Mouse (Mus musculus) cerebellum, adult 2 months (tissue): Measurements from ENCODE around the gene 4930432M17Rik.

Experiments
- CTCF ChIP-seq: fragments of 200-500 bp; IDR thresholded peaks from 2 replicates; pipeline ENCODE4 v1.5.1; 2011; ENCODE audit warnings: low read depth, mild to moderate bottlenecking, control low read depth, low read length, moderate library complexity, borderline replicate concordance; ENCODE audit not compliant: insufficient read depth
- POLR2A ChIP-seq: fragments of 200-500 bp; IDR thresholded peaks from 2 replicates; pipeline ENCODE4 v1.6.1; 2011; ENCODE audit warnings: low read length, control low read depth, borderline replicate concordance; ENCODE audit not compliant: insufficient read depth

DNA sequence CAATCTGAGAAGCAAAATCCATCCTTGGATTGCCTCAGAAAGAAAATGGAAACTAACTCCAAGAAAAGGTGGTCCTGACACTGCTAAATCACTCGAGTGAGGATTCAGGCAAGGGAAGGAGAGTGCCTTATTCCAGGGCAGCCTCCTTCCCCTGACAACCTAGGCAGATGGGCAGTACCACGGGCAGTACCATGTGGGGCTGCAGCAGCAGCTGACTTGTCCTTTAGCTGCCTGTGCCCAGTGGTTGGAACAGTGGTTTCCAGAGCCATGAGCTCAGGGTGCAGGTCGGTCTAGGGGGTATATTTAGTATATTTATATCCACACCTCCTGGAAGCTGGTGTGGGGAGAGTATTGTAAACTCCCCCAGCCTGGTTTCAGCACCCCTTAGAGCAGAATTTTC is 42.3 kb upstream of the 4930432M17Rik start:
- TF ChIP-seq POLR2A (no peak), CTCF (no peak)
